Mouse (Mus musculus): ENCODE data around the gene Tom1l2.

GRCm38 (mm10) chr11:60264651-60265050, 88.1 kb downstream of the Tom1l2 start:
- TF ChIP-seq CTCF (IDR thresholded peaks at IDR 0.05) (no peak), EP300 (IDR thresholded peaks at IDR 0.05) (no peak)
